Mouse (Mus musculus): ENCODE measurements at regions not wholly inside any gene's neighbourhood (a gene's known extent, or its start where the extent isn't known, plus 50 kb on each side); places are given as distances from the start of the nearest gene placed in this dataset.

- no peak for DNase-seq
Measured at GRCm38 (mm10) chr5:80178723-80179122, 841.2 kb upstream of the Adgrl3 start.

- no peak for DNase-seq
Measured at GRCm38 (mm10) chr5:80180280-80180679, 839.7 kb upstream of the Adgrl3 start.

- DNase-seq: peak; percentile 39 to 59
Measured at GRCm38 (mm10) chr5:80192418-80192817, 827.5 kb upstream of the Adgrl3 start.

GRCm38 (mm10) chr5:80199626-80200025 is 820.3 kb upstream of the Adgrl3 start:
- no peak for DNase-seq

GRCm38 (mm10) chr5:80248530-80249122 is 771.3 kb upstream of the Adgrl3 start:
- DNase-seq: no peak

GRCm38 (mm10) chr5:80251961-80252360 is 768.0 kb upstream of the Adgrl3 start:
- peak in 1 of 2 experiments; percentile 10 for DNase-seq

- no peak for DNase-seq
Measured at GRCm38 (mm10) chr5:80255046-80255445, 764.9 kb upstream of the Adgrl3 start.

GRCm38 (mm10) chr5:80274589-80274988 is 745.3 kb upstream of the Adgrl3 start:
- no peak for DNase-seq

GRCm38 (mm10) chr5:80275232-80275866 is 744.6 kb upstream of the Adgrl3 start:
- no peak for DNase-seq
